Mouse (Mus musculus) kidney, postnatal 0 days (tissue): ENCODE results near the gene Tusc2. TPM values are rescaled to one million over a fixed set of nuclear protein-coding genes. Genes with fewer than 3 reads are reported as not detected.
"Not testable (repeated sequence)": the region's sequence is repeated elsewhere in the genome, so short reads cannot be mapped to it uniquely, and the experiment has no call there.

ENCODE experiments used
- ATAC-seq: fragments of 200-750 bp; cut with Nextera tagmentation; replicated peaks from 2 replicates; pipeline ENCODE4 v1.8.0; 2017; ENCODE audit warnings: low read depth, moderate number of reproducible peaks, moderate TSS enrichment, moderate library complexity; ENCODE audit not compliant: low FRiP score
- DNase-seq: peaks from one replicate; pipeline ENCODE4 v3.0.0-alpha.2; 2016; ENCODE audit warnings: low spot score
- H3K27ac ChIP-seq: fragments of 300-500 bp; sonication (generic); 2 replicates; pipeline ENCODE4 v1.5.1; 2014; ENCODE audit warnings: mild to moderate bottlenecking
- H3K27me3 ChIP-seq: fragments of 300-500 bp; sonication (generic); 2 replicates; pipeline ENCODE4 v1.6.1; 2014; ENCODE audit warnings: low read length, mixed read lengths; ENCODE audit not compliant: insufficient read depth
- H3K36me3 ChIP-seq: fragments of 300-500 bp; sonication (generic); 2 replicates; pipeline ENCODE4 v1.6.1; 2014; ENCODE audit warnings: low read length, mixed read lengths; ENCODE audit not compliant: insufficient read depth
- H3K4me1 ChIP-seq: fragments of 300-500 bp; sonication (generic); replicated peaks from 2 replicates; pipeline ENCODE4 v1.6.1; 2014; ENCODE audit warnings: antibody characterized with exemption, low read length, mixed read lengths; ENCODE audit not compliant: insufficient read depth
- H3K4me2 ChIP-seq: fragments of 300-500 bp; sonication (generic); 2 replicates; pipeline ENCODE4 v1.6.1; 2014; ENCODE audit warnings: mild to moderate bottlenecking, low read length, moderate library complexity, mixed read lengths
- H3K4me3 ChIP-seq: fragments of 300-500 bp; sonication (generic); replicated peaks from 2 replicates; pipeline ENCODE4 v1.5.1; 2014; ENCODE audit warnings: low read depth, low read length
- H3K9ac ChIP-seq: fragments of 300-500 bp; sonication (generic); 2 replicates; pipeline ENCODE4 v1.6.1; 2014; ENCODE audit warnings: low read depth, low read length
- H3K9me3 ChIP-seq: fragments of 300-500 bp; sonication (generic); replicated peaks from 2 replicates; pipeline ENCODE4 v1.6.1; 2016; ENCODE audit warnings: low read length, inconsistent platforms, mixed read lengths
- CTCF ChIP-seq: IDR thresholded peaks from 2 replicates; pipeline ENCODE4 v1.5.1; 2016; ENCODE audit warnings: antibody characterized with exemption, low read depth, mild to moderate bottlenecking, moderate library complexity
- WGBS: fragments of 180-500 bp; shearing (Covaris S2); extraction: QIAGEN DNeasy Blood & Tissue Kit; methylation state at CpG from one replicate; pipeline ENCODE4 v1.1.7; 2014; 5-methylcytosine and 5-hydroxymethylcytosine counted together
- polyA plus RNA-seq: library from polyadenylated mRNA; unstranded; fragments of >200 nt; fragmentation: Nextera tagmentation; extraction: Ambion mirVana; gene quantifications from 2 replicates; pipeline ENCODE4 v1.2.1, GENCODE M21; 2015

Tusc2 gene
- polyA plus RNA-seq, 1 experiment from 2014 or later: 53.0 TPM

DNA sequence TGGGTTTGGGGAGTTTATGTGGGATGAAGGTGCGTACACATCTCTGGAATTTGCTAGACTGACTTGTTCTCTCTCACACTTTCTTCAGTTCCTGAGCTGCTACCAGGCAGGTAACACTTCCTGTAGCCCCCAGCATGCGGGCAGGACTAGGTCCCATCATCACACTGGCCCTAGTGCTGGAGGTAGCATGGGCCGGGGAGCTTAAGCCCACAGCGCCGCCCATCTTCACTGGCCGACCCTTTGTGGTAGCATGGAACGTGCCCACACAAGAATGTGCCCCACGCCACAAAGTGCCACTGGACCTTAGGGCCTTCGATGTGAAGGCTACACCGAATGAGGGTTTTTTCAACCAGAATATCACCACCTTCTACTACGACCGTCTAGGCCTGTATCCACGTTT, 7.0 kb downstream of the Tusc2 start:
- Histone ChIP-seq H3K9me3 (no peaks in the 10 kb centered on the region), H3K9ac (peak overlapping the region; percentile 74), H3K4me1 (peaks cover 29% of the 10 kb centered on the region), H3K27ac (peak overlapping the region; percentile 95), H3K4me2 (peak overlapping the region; percentile 78), H3K36me3 (peaks cover 25% of the 10 kb centered on the region), H3K27me3 (no peaks in the 10 kb centered on the region), H3K4me3 (peak overlapping the region; percentile 74)
- DNase-seq: no peak
- no peak for ATAC-seq
- WGBS: 31% methylated on average over 13 of the region's 13 CpGs
- no peak for TF ChIP-seq CTCF

GRCm38 (mm10) chr9:107570845-107571244, 7.8 kb downstream of the Tusc2 start:
- Histone ChIP-seq H3K9me3 (no peaks in the 10 kb centered on the region), H3K4me3 (peak overlapping the region; percentile 74; the same call in 1 of the 2 replicates), H3K27ac (no peak overlapping the region), H3K9ac (no peak overlapping the region), H3K4me2 (peak overlapping the region; percentile 78), H3K27me3 (no peaks in the 10 kb centered on the region), H3K4me1 (peaks cover 29% of the 10 kb centered on the region), H3K36me3 (peaks cover 25% of the 10 kb centered on the region)
- TF ChIP-seq CTCF: no peak
- 84% methylated on average over 21 of the region's 21 CpGs for WGBS
- ATAC-seq (no peak), DNase-seq (no peak)

- ATAC-seq: no peak
- DNase-seq: no peak
- Histone ChIP-seq H3K9me3 (no peaks in the 10 kb centered on the region), H3K27me3 (no peaks in the 10 kb centered on the region), H3K9ac (no peak overlapping the region), H3K27ac (no peak overlapping the region), H3K4me2 (0 out of 2 replicates have a peak overlapping the region, but pooled peaks have one; percentile 78), H3K36me3 (peaks cover 25% of the 10 kb centered on the region), H3K4me1 (peaks cover 28% of the 10 kb centered on the region), H3K4me3 (no peak overlapping the region)
- TF ChIP-seq CTCF: no peak
- WGBS: 90% methylated on average over 22 of the region's 22 CpGs
These were observed 8.7 kb downstream of the Tusc2 start for GRCm38 (mm10) chr9:107571534-107572326.

DNA sequence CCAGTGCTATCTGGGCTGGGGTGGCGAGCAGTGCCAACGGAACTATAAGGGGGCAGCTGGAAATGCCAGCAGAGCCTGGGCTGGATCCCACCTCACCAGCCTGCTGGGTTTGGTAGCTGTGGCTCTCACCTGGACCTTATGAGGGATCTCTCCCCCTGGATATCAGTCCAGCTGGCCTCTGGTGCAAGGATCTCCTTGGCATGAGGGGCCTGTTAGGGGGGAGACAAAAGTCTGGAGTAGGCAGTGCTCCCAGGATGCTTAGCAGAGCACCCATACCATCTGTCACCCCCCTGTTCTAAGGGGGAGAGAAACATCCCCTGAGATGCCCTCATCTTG, 9.2 kb downstream of the Tusc2 start:
- TF ChIP-seq CTCF: no peak
- Histone ChIP-seq H3K9ac (no peak overlapping the region), H3K4me2 (no peak overlapping the region), H3K4me3 (no peak overlapping the region), H3K9me3 (no peaks in the 10 kb centered on the region), H3K27ac (no peak overlapping the region), H3K27me3 (no peaks in the 10 kb centered on the region), H3K4me1 (peaks cover 30% of the 10 kb centered on the region), H3K36me3 (peaks cover 25% of the 10 kb centered on the region)
- ATAC-seq (no peak), DNase-seq (no peak)
- WGBS: 91% methylated on average over 2 of the region's 2 CpGs

- ATAC-seq, H3K4me3 ChIP-seq, H3K27me3 ChIP-seq, H3K9me3 ChIP-seq, H3K9ac ChIP-seq, H3K4me2 ChIP-seq, H3K27ac ChIP-seq, DNase-seq: not testable (repeated sequence)
- H3K36me3 ChIP-seq: peaks cover 25% of the 10 kb centered on the region
- H3K4me1 ChIP-seq: peaks cover 31% of the 10 kb centered on the region
- 85% methylated on average over 6 of the region's 6 CpGs for WGBS
- peak; percentile 27; the same call in 1 of the 2 replicates for TF ChIP-seq CTCF
These were observed 10.7 kb downstream of the Tusc2 start for GRCm38 (mm10) chr9:107573774-107574173.

- H3K4me1 ChIP-seq: peaks cover 24% of the 10 kb centered on the region
- no peak for ATAC-seq
- H3K36me3 ChIP-seq: peaks cover 25% of the 10 kb centered on the region
- no peaks in the 10 kb centered on the region for H3K9me3 ChIP-seq
- H3K4me3 ChIP-seq: no peak overlapping the region
- H3K27ac ChIP-seq: peak overlapping the region; percentile 70
- 77% methylated on average over 14 of the region's 14 CpGs for WGBS
- H3K4me2 ChIP-seq: no peak overlapping the region
- H3K27me3 ChIP-seq: no peaks in the 10 kb centered on the region
- DNase-seq: no peak
- TF ChIP-seq CTCF: no peak
- no peak overlapping the region for H3K9ac ChIP-seq
These were observed 12.7 kb downstream of the Tusc2 start for GRCm38 (mm10) chr9:107575579-107576356.
